9 mouse cellular contexts compared by ENCODE assay signal in the genomic region with DNA sequence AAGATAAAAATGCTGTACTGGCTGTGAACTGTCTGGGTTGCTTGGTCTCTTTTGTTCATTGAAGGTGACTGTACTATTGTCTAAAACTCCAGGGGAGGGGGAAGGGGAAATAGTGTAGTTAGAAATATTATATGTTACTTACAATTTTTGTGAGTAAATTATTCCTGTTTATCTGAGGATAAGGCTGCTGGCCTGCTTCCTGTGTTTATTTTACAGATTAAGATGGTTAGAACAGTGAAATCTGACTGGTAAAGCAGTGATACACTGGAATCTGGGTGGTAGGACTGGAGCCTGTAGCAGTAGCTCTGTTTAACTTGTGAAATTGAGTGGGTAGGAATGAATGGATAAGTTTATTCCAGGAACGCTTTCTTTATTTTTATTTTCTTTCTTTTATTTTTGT. TPM values are rescaled to one million over a fixed set of nuclear protein-coding genes. Genes with fewer than 3 reads are reported as not detected.
DNase-seq lines count a peak whose midpoint lies in the region; ATAC-seq and TF ChIP-seq lines count a peak whose summit lies in the region.
"Had no signal": no experiment of that assay in that cellular context is flagged by ENCODE, and none has a peak within 500 bp of the region (broad histone marks: within the 10 kb centered on the region; RNA-seq: fewer than 3 reads in every experiment).

No protein-coding gene starts in this region.

- peak overlapping the region; percentile 79 for H3K4me2 ChIP-seq in kidney, embryonic 16.5 days (replicated peaks; ENCODE audit: low read depth, low read length)
- peak overlapping the region; percentile 61 for H3K4me2 ChIP-seq in embryonic facial prominence, embryonic 15.5 days (replicated peaks)
- H3K4me2 ChIP-seq in intestine, postnatal 0 days (replicated peaks; ENCODE audit: low read depth) = peak overlapping the region; percentile 74
- H3K4me2 ChIP-seq in midbrain, postnatal 0 days (ENCODE audit: low read depth, low read length, poor library complexity, severe bottlenecking) = peak overlapping the region; percentile 86

- no peaks in the 10 kb centered on the region for H3K9me3 ChIP-seq in kidney, embryonic 16.5 days (ENCODE audit: low read length)
- no peaks in the 10 kb centered on the region for H3K9me3 ChIP-seq in embryonic facial prominence, embryonic 15.5 days (replicated peaks)
- no peaks in the 10 kb centered on the region for H3K9me3 ChIP-seq in intestine, postnatal 0 days (ENCODE audit: control insufficient read depth)
- no peaks in the 10 kb centered on the region for H3K9me3 ChIP-seq in midbrain, postnatal 0 days (ENCODE audit: low read length)

- H3K36me3 ChIP-seq in kidney, embryonic 16.5 days (ENCODE audit: insufficient read depth, low read length) = 0 out of 2 replicates have a peak, but pooled peaks cover 3% of the 10 kb centered on the region
- 0 out of 2 replicates have a peak, but pooled peaks cover 1% of the 10 kb centered on the region for H3K36me3 ChIP-seq in embryonic facial prominence, embryonic 15.5 days
- H3K36me3 ChIP-seq in intestine, postnatal 0 days (ENCODE audit: control insufficient read depth, insufficient read depth) = no peaks in the 10 kb centered on the region
- H3K36me3 ChIP-seq in midbrain, postnatal 0 days (ENCODE audit: insufficient read depth, low read length) = no peaks in the 10 kb centered on the region

- ATAC-seq in kidney, embryonic 16.5 days (ENCODE audit: low FRiP score, low TSS enrichment) = no peak
- no peak for ATAC-seq in embryonic facial prominence, embryonic 15.5 days (ENCODE audit: insufficient number of reproducible peaks, low FRiP score, low TSS enrichment, low read depth)
- no peak for ATAC-seq in intestine, postnatal 0 days
- no peak for ATAC-seq in midbrain, postnatal 0 days (ENCODE audit: low FRiP score)
- ATAC-seq: Patski had no signal

- no peak overlapping the region for H3K27ac ChIP-seq in kidney, embryonic 16.5 days (ENCODE audit: low read length)
- H3K27ac ChIP-seq in embryonic facial prominence, embryonic 15.5 days (replicated peaks) = no peak overlapping the region
- peak overlapping the region; percentile 87; the same call in 1 of the 2 replicates for H3K27ac ChIP-seq in intestine, postnatal 0 days (ENCODE audit: low read depth, low read length)
- no peak overlapping the region for H3K27ac ChIP-seq in midbrain, postnatal 0 days (ENCODE audit: low read depth, low read length)

- H3K4me1 ChIP-seq in kidney, embryonic 16.5 days (ENCODE audit: insufficient read depth, low read length) = peaks cover 28% of the 10 kb centered on the region
- peaks cover 18% of the 10 kb centered on the region for H3K4me1 ChIP-seq in embryonic facial prominence, embryonic 15.5 days
- H3K4me1 ChIP-seq in intestine, postnatal 0 days (replicated peaks; ENCODE audit: control insufficient read depth, insufficient read depth, low read length) = peaks cover 7% of the 10 kb centered on the region; the same call in 1 of the 2 replicates
- H3K4me1 ChIP-seq in midbrain, postnatal 0 days (ENCODE audit: insufficient read depth, low read length) = peaks cover 7% of the 10 kb centered on the region; the same call in 1 of the 2 replicates

- H3K27me3 ChIP-seq in kidney, embryonic 16.5 days (ENCODE audit: insufficient read depth, low read length) = no peaks in the 10 kb centered on the region
- no peaks in the 10 kb centered on the region for H3K27me3 ChIP-seq in embryonic facial prominence, embryonic 15.5 days
- no peaks in the 10 kb centered on the region for H3K27me3 ChIP-seq in intestine, postnatal 0 days (replicated peaks; ENCODE audit: control insufficient read depth, insufficient read depth, low read length)
- no peaks in the 10 kb centered on the region for H3K27me3 ChIP-seq in midbrain, postnatal 0 days (ENCODE audit: insufficient read depth, low read length)
- H3K27me3 ChIP-seq: Patski had no signal

- peak overlapping the region; percentile 33; the same call in 1 of the 2 replicates for H3K9ac ChIP-seq in kidney, embryonic 16.5 days (replicated peaks; ENCODE audit: low read length)
- H3K9ac ChIP-seq in embryonic facial prominence, embryonic 15.5 days = no peak overlapping the region
- peak overlapping the region; percentile 86; the same call in 1 of the 2 replicates for H3K9ac ChIP-seq in intestine, postnatal 0 days (ENCODE audit: low read depth, low read length)
- H3K9ac ChIP-seq in midbrain, postnatal 0 days (replicated peaks; ENCODE audit: low read length, poor library complexity, severe bottlenecking) = 0 out of 2 replicates have a peak overlapping the region, but pooled peaks have one; percentile 19

- peak overlapping the region; percentile 76 for H3K4me3 ChIP-seq in kidney, embryonic 16.5 days (ENCODE audit: low read length)
- peak overlapping the region; percentile 83 for H3K4me3 ChIP-seq in embryonic facial prominence, embryonic 15.5 days (replicated peaks)
- peak overlapping the region; percentile 83 for H3K4me3 ChIP-seq in intestine, postnatal 0 days (ENCODE audit: low read depth, low read length)
- peak overlapping the region; percentile 88; the same call in 1 of the 2 replicates for H3K4me3 ChIP-seq in midbrain, postnatal 0 days (ENCODE audit: low read depth, low read length)

- no peak for TF ChIP-seq CTCF in intestine, postnatal 0 days (IDR thresholded peaks at IDR 0.05; ENCODE audit: low read depth)
- no peak for TF ChIP-seq CTCF in midbrain, postnatal 0 days (IDR thresholded peaks at IDR 0.05)

- no peak for DNase-seq in kidney, adult 9 months
- no peak for DNase-seq in midbrain, postnatal 0 days (ENCODE audit: low spot score)
- DNase-seq in frontal cortex, postnatal 25 days (ENCODE audit: low spot score in 2 of 2) = no peak
- no peak for DNase-seq in cerebellum, postnatal 36 days
- DNase-seq in right cerebral cortex, adult 2 months (ENCODE audit: low spot score in 2 of 2) = no peak

- 90% methylated on average over 1 of the region's 1 CpGs for WGBS in kidney, embryonic 16.5 days
- WGBS in embryonic facial prominence, embryonic 15.5 days = 97% methylated on average over 1 of the region's 1 CpGs
- 76% methylated on average over 1 of the region's 1 CpGs for WGBS in intestine, postnatal 0 days
- 89% methylated on average over 1 of the region's 1 CpGs for WGBS in midbrain, postnatal 0 days

RNA-seq across cellular contexts. Expression of a gene that starts 1.5 kb away (rescaled TPM):
- 60.3 and 61.2 TPM in 2 replicates for polyA plus RNA-seq in kidney, embryonic 16.5 days (2015; fragmentation: Nextera tagmentation; extraction: Ambion mirVana)
- 49.3 and 53.2 TPM in 2 replicates for polyA plus RNA-seq in embryonic facial prominence, embryonic 15.5 days (2015; fragmentation: Nextera tagmentation; extraction: Ambion mirVana)
- polyA plus RNA-seq in intestine, postnatal 0 days (2015; fragmentation: Nextera tagmentation; extraction: Ambion mirVana) = 133 and 150 TPM in 2 replicates
- total RNA-seq in midbrain, postnatal 0 days (2014; rRNA removed) = 15.0 and 21.7 TPM in 2 replicates
- polyA plus RNA-seq in midbrain, postnatal 0 days (2015; fragmentation: Nextera tagmentation; extraction: Ambion mirVana) = 30.9 and 33.3 TPM in 2 replicates

RNA-seq across cellular contexts. Expression of a gene that starts 1.6 kb away (rescaled TPM):
- 26.2 and 29.2 TPM in 2 replicates for polyA plus RNA-seq in kidney, embryonic 16.5 days (2015; fragmentation: Nextera tagmentation; extraction: Ambion mirVana)
- polyA plus RNA-seq in embryonic facial prominence, embryonic 15.5 days (2015; fragmentation: Nextera tagmentation; extraction: Ambion mirVana) = 27.6 and 28.3 TPM in 2 replicates
- polyA plus RNA-seq in intestine, postnatal 0 days (2015; fragmentation: Nextera tagmentation; extraction: Ambion mirVana) = 16.9 and 18.3 TPM in 2 replicates
- 34.3 and 37.5 TPM in 2 replicates for total RNA-seq in midbrain, postnatal 0 days (2014; rRNA removed)
- polyA plus RNA-seq in midbrain, postnatal 0 days (2015; fragmentation: Nextera tagmentation; extraction: Ambion mirVana) = 19.8 and 20.2 TPM in 2 replicates

RNA-seq across cellular contexts. Expression of a gene that starts 46.4 kb away (rescaled TPM):
- polyA plus RNA-seq in kidney, embryonic 16.5 days (2015; fragmentation: Nextera tagmentation; extraction: Ambion mirVana) = 147 and 149 TPM in 2 replicates
- 149 and 153 TPM in 2 replicates for polyA plus RNA-seq in embryonic facial prominence, embryonic 15.5 days (2015; fragmentation: Nextera tagmentation; extraction: Ambion mirVana)
- polyA plus RNA-seq in intestine, postnatal 0 days (2015; fragmentation: Nextera tagmentation; extraction: Ambion mirVana) = 72.5 and 73.7 TPM in 2 replicates
- 41.2 and 62.1 TPM in 2 replicates for total RNA-seq in midbrain, postnatal 0 days (2014; rRNA removed)
- 73.1 and 73.4 TPM in 2 replicates for polyA plus RNA-seq in midbrain, postnatal 0 days (2015; fragmentation: Nextera tagmentation; extraction: Ambion mirVana)

RNA-seq across cellular contexts. Expression of a gene that starts 46.6 kb away (rescaled TPM):
- polyA plus RNA-seq in kidney, embryonic 16.5 days (2015; fragmentation: Nextera tagmentation; extraction: Ambion mirVana) = 25.2 and 25.8 TPM in 2 replicates
- polyA plus RNA-seq in embryonic facial prominence, embryonic 15.5 days (2015; fragmentation: Nextera tagmentation; extraction: Ambion mirVana) = 19.2 and 19.6 TPM in 2 replicates
- 6.9 and 8.0 TPM in 2 replicates for polyA plus RNA-seq in intestine, postnatal 0 days (2015; fragmentation: Nextera tagmentation; extraction: Ambion mirVana)
- total RNA-seq in midbrain, postnatal 0 days (2014; rRNA removed) = 13.4 and 16.0 TPM in 2 replicates
- polyA plus RNA-seq in midbrain, postnatal 0 days (2015; fragmentation: Nextera tagmentation; extraction: Ambion mirVana) = 12.8 TPM in 2 replicates
